Mouse (Mus musculus): ENCODE measurements around the gene Skap1. TPM values are rescaled to one million over a fixed set of nuclear protein-coding genes. Genes with fewer than 3 reads are reported as not detected.

Skap1 gene
- polyA plus RNA-seq, 1 experiment: 1.5 TPM

GRCm38 (mm10) chr11:96542561-96542960 lies 78.2 kb downstream of the Skap1 start:
- DNase-seq: no peak
- WGBS: 86% methylated on average over 7 of the region's 7 CpGs
- no peaks in the 10 kb centered on the region for H3K27me3 ChIP-seq (ENCODE audit: control insufficient read depth, insufficient read depth, low read length)
- no peaks in the 10 kb centered on the region for H3K4me1 ChIP-seq (ENCODE audit: control insufficient read depth, insufficient read depth, low read length)
- H3K4me3 ChIP-seq (replicated peaks; ENCODE audit: insufficient read depth, low read depth, low read length): no peak overlapping the region
- H3K27ac ChIP-seq (ENCODE audit: insufficient read depth, low read length): no peak overlapping the region
- TF ChIP-seq CTCF (IDR thresholded peaks at IDR 0.05; ENCODE audit: borderline replicate concordance, insufficient read depth, low read depth, low read length): no peak
- TF ChIP-seq POLR2A (IDR thresholded peaks at IDR 0.05; ENCODE audit: borderline replicate concordance, insufficient read depth, low read length): no peak

GRCm38 (mm10) chr11:96546428-96546827 lies 82.0 kb downstream of the Skap1 start:
- no peak for DNase-seq
- TF ChIP-seq POLR2A (IDR thresholded peaks at IDR 0.05; ENCODE audit: borderline replicate concordance, insufficient read depth, low read length) (no peak), CTCF (IDR thresholded peaks at IDR 0.05; ENCODE audit: borderline replicate concordance, insufficient read depth, low read depth, low read length) (no peak)
- H3K27ac ChIP-seq (ENCODE audit: insufficient read depth, low read length): no peak overlapping the region
- H3K4me1 ChIP-seq (ENCODE audit: control insufficient read depth, insufficient read depth, low read length): no peaks in the 10 kb centered on the region
- no peak overlapping the region for H3K4me3 ChIP-seq (replicated peaks; ENCODE audit: insufficient read depth, low read depth, low read length)
- WGBS: 73% methylated on average over 8 of the region's 8 CpGs
- no peaks in the 10 kb centered on the region; the same call in 1 of the 2 replicates for H3K27me3 ChIP-seq (ENCODE audit: control insufficient read depth, insufficient read depth, low read length)

GRCm38 (mm10) chr11:96550960-96551703 lies 86.7 kb downstream of the Skap1 start:
- Histone ChIP-seq H3K4me1 (ENCODE audit: control insufficient read depth, insufficient read depth, low read length) (no peaks in the 10 kb centered on the region), H3K27me3 (ENCODE audit: control insufficient read depth, insufficient read depth, low read length) (no peaks in the 10 kb centered on the region; the same call in 1 of the 2 replicates), H3K4me3 (replicated peaks; ENCODE audit: insufficient read depth, low read depth, low read length) (no peak overlapping the region), H3K27ac (ENCODE audit: insufficient read depth, low read length) (no peak overlapping the region)
- WGBS: 73% methylated on average over 9 of the region's 9 CpGs
- no peak for DNase-seq
- TF ChIP-seq POLR2A (IDR thresholded peaks at IDR 0.05; ENCODE audit: borderline replicate concordance, insufficient read depth, low read length): no peak
- TF ChIP-seq CTCF (IDR thresholded peaks at IDR 0.05; ENCODE audit: borderline replicate concordance, insufficient read depth, low read depth, low read length): no peak

- H3K27ac ChIP-seq (ENCODE audit: insufficient read depth, low read length): no peak overlapping the region
Measured at GRCm38 (mm10) chr11:96553091-96553490, 88.7 kb downstream of the Skap1 start.

GRCm38 (mm10) chr11:96560229-96560628 lies 95.8 kb downstream of the Skap1 start:
- no peak for DNase-seq
- TF ChIP-seq POLR2A (IDR thresholded peaks at IDR 0.05; ENCODE audit: borderline replicate concordance, insufficient read depth, low read length) (no peak), CTCF (IDR thresholded peaks at IDR 0.05; ENCODE audit: borderline replicate concordance, insufficient read depth, low read depth, low read length) (no peak)
- Histone ChIP-seq H3K4me1 (ENCODE audit: control insufficient read depth, insufficient read depth, low read length) (no peaks in the 10 kb centered on the region), H3K27me3 (ENCODE audit: control insufficient read depth, insufficient read depth, low read length) (no peaks in the 10 kb centered on the region; the same call in 1 of the 2 replicates), H3K27ac (ENCODE audit: insufficient read depth, low read length) (no peak overlapping the region), H3K4me3 (replicated peaks; ENCODE audit: insufficient read depth, low read depth, low read length) (no peak overlapping the region)
- 90% methylated on average over 5 of the region's 5 CpGs for WGBS

More at GRCm38 (mm10) chr11:96553091-96553490, 88.7 kb downstream of the Skap1 start:
- Histone ChIP-seq H3K4me1 (ENCODE audit: control insufficient read depth, insufficient read depth, low read length) (no peaks in the 10 kb centered on the region), H3K4me3 (replicated peaks; ENCODE audit: insufficient read depth, low read depth, low read length) (no peak overlapping the region), H3K27me3 (ENCODE audit: control insufficient read depth, insufficient read depth, low read length) (no peaks in the 10 kb centered on the region; the same call in 1 of the 2 replicates)
- DNase-seq: peak; percentile 5 to 10
- TF ChIP-seq POLR2A (IDR thresholded peaks at IDR 0.05; ENCODE audit: borderline replicate concordance, insufficient read depth, low read length): no peak
- TF ChIP-seq CTCF (IDR thresholded peaks at IDR 0.05; ENCODE audit: borderline replicate concordance, insufficient read depth, low read depth, low read length): peak; percentile 37; the same call in 1 of the 2 replicates
- 16% methylated on average over 15 of the region's 15 CpGs for WGBS

- Histone ChIP-seq H3K4me1 (ENCODE audit: control insufficient read depth, insufficient read depth, low read length) (no peaks in the 10 kb centered on the region), H3K4me3 (replicated peaks; ENCODE audit: insufficient read depth, low read depth, low read length) (no peak overlapping the region), H3K27ac (ENCODE audit: insufficient read depth, low read length) (no peak overlapping the region), H3K27me3 (ENCODE audit: control insufficient read depth, insufficient read depth, low read length) (no peaks in the 10 kb centered on the region)
- no peak for TF ChIP-seq CTCF (IDR thresholded peaks at IDR 0.05; ENCODE audit: borderline replicate concordance, insufficient read depth, low read depth, low read length)
- WGBS: 57% methylated on average over 1 of the region's 1 CpGs
- DNase-seq: no peak
Measured at GRCm38 (mm10) chr11:96564088-96564487, 99.7 kb downstream of the Skap1 start.

- H3K27ac ChIP-seq (ENCODE audit: insufficient read depth, low read length): no peak overlapping the region
- no peak overlapping the region for H3K4me3 ChIP-seq (replicated peaks; ENCODE audit: insufficient read depth, low read depth, low read length)
- DNase-seq: no peak
- TF ChIP-seq POLR2A (IDR thresholded peaks at IDR 0.05; ENCODE audit: borderline replicate concordance, insufficient read depth, low read length): no peak
- TF ChIP-seq CTCF (IDR thresholded peaks at IDR 0.05; ENCODE audit: borderline replicate concordance, insufficient read depth, low read depth, low read length): no peak
- 28% methylated on average over 3 of the region's 3 CpGs for WGBS
- H3K4me1 ChIP-seq (ENCODE audit: control insufficient read depth, insufficient read depth, low read length): no peaks in the 10 kb centered on the region
- H3K27me3 ChIP-seq (ENCODE audit: control insufficient read depth, insufficient read depth, low read length): no peaks in the 10 kb centered on the region; the same call in 1 of the 2 replicates
Measured at GRCm38 (mm10) chr11:96572515-96572914, 108.1 kb downstream of the Skap1 start.
